Mouse (Mus musculus) right cerebral cortex, postnatal 4 days (tissue): ENCODE results near the gene Dedd.
"Not testable (repeated sequence)": the region's sequence is repeated elsewhere in the genome, so short reads cannot be mapped to it uniquely, and the experiment has no call there.

Source experiments
- DNase-seq: peaks from one replicate; pipeline ENCODE4 v3.0.0-alpha.2; 2022

Dedd gene

DNA sequence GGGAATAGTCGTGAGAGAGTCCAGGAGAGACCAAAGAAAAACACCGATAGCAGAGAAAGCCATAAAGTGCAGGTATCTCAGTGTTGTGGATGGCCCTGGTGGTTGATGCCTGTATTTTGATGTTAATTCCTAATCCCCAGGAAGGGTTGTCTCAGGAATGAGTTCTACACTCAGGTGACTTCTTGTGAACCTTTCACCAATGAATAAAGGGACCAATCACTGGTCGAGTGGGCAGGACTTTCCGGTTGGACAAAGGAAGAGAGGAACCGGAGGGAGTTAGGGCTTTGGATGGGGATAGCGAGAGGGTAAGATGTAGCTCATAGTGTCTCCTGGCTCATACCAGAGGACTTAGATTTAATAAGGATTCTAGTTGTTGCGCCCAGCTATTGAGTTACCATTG lies 9.2 kb upstream of the Dedd start:
- DNase-seq, result no peak

DNA sequence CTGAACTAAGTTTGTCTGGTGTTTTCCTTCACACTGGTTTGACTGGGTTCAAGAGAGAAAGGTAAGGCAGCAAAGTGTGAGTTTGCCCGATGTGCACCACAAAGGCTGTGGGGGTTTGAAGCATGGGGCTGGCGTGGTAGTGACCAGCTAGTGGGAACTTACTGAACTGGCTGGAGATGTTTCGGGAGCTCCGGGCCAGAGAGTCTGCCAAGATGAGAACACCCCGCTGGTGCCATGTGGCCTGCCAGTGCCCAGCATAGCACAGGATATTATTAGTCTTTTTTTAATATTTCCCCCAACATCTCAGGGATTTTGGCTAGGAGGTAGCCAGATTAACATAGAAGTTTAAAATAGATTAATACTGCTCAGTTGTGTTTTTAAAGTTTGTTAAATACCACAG lies 8.8 kb upstream of the Dedd start:
- no peak for DNase-seq

DNA sequence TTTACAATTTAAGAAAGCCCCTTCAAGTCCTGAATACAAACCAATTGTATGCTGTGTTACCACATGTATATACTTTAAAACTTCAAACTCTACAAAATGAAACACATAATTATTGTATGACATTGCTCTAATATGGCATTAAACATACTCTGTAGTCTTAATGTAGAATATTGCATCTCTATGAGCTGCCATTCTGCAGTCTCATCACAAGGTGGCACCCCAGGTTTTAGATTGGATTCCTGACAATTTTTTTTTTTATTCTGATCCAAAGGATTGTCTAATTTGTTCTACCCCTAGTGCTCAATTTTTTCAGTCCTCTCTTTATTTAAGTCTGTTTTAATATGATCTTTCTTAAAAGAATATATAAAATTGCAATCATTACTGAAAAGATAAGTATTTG lies 7.5 kb upstream of the Dedd start:
- DNase-seq, result no peak

GRCm38 (mm10) chr1:171322012-171322411 lies 6.9 kb upstream of the Dedd start:
- no peak for DNase-seq

GRCm38 (mm10) chr1:171325571-171325970 lies 3.4 kb upstream of the Dedd start:
- no peak for DNase-seq

DNA sequence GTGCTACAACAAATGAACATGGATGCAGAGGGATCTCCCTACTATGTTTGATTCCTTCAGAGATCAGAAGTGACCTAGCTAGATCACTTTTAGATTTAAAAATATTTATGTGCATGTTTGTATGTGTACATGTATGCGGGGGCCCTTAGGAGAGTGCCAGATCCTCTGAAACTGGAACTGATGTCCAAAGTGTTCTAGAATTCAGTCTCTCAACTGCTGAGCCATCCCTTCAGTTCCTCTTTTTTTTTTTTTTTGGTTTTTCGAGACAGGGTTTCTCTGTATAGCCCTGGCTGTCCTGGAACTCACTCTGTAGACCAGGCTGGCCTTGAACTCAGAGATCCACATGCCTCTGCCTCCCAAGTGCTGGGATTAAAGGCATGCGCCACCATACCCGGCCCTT lies 2.4 kb upstream of the Dedd start:
- DNase-seq, result not testable (repeated sequence)

- no peak for DNase-seq
These were observed 701 bp upstream of the Dedd start for GRCm38 (mm10) chr1:171328244-171328643.

- DNase-seq, result peak; percentile 81
These were observed 679 bp downstream of the Dedd start for GRCm38 (mm10) chr1:171329433-171330215.

GRCm38 (mm10) chr1:171330216-171330560 lies 1.2 kb downstream of the Dedd start:
- no peak for DNase-seq

DNA sequence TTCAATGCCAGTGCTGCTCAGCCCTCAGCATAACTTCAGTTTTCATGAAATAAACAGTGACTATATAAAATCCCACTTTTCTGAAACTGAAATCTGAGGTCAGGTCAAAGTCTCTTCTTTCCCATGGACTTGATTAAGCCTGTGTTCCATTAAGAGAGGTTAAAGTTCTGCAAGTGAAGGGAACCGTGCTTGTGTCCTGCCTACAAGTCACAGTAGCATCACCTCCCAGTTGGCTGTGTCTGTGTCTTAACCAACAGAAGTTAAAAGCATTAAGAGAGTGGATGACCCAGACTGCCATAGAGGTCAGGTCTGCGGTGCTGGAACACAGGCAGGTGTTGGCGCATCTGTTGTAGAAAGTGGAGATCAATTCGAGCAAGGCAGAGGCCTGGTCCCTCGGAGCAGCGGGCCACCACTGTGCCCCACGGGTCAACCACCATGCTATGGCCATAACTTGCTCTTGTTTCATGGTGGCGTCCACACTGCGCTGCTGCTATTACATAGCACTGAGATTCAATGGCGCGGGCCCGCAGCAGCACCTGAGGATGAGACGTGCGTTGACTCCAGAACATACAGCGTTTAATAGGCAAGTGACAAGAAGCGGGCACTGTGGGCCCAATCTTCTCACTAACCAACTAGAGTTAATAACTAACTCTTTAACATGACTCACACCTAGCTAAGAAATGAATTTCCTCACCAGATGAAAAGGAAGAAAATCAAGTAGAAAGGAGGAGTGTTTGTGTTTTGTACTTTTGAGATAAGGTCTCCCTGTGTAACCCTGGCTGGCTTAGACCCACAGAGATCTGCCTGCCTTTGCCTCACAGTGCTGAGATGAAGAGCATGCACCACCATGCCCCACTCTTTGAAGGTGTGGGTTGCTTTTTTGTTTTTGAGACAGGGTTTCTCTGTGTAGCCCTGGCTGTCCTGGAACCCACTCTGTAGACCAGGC lies 13.6 kb downstream of the Dedd start:
- no peak for DNase-seq

DNA sequence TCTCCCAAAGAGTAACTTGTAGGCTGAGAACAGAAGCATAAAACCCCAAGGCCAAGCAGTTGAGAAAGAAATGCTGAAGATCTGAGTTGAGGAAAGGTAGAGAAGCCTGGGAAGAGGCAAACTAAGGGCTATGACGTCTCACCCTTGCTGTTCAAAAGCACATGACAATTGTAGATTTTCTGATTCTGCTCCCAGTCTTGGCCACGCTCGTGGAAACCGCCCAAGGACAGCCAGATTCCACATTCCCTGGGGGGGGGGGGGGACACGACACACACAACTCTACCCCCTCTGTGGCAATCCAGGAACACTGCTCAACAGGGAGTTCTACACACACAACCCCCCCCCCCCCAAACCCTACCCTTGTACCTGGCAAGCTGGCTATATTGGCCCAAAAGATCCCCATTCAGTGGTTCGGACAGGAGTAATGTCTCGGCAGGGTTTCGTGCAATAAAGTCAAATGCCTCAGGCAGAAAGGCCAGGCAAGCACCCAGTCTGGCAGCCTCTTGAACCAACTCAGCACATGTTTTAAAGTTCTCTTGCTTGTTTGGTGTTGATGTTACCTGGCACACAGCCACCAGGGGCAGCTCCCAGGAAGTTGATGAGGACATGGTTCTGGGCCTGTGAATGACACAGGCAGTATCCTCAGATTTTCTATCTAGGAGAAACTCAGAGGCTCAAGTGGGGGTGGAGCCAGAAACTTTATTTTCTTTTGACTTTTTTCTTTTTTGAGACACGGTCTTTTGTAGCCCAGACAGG lies 15.2 kb downstream of the Dedd start:
- DNase-seq, result peak; percentile 18

DNA sequence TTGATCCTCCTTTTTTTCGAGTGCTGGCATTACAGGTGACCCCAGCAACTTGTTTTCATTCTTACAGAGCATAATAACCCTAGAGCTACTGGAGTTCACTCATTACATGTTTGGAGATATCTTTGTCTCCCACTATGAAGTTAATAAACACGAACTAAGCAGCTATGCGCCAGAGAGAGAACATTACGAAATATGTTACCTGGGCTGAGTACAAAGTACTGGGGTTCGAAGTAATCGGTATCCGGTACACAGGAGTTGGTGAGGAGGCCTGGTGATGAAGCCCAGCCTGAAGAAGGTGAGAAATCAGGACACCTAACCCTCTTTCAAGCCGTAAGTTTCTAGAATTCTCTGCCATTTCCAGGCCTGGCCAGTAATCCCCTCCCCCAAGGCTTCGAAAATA lies 15.8 kb downstream of the Dedd start:
- no peak for DNase-seq

DNA sequence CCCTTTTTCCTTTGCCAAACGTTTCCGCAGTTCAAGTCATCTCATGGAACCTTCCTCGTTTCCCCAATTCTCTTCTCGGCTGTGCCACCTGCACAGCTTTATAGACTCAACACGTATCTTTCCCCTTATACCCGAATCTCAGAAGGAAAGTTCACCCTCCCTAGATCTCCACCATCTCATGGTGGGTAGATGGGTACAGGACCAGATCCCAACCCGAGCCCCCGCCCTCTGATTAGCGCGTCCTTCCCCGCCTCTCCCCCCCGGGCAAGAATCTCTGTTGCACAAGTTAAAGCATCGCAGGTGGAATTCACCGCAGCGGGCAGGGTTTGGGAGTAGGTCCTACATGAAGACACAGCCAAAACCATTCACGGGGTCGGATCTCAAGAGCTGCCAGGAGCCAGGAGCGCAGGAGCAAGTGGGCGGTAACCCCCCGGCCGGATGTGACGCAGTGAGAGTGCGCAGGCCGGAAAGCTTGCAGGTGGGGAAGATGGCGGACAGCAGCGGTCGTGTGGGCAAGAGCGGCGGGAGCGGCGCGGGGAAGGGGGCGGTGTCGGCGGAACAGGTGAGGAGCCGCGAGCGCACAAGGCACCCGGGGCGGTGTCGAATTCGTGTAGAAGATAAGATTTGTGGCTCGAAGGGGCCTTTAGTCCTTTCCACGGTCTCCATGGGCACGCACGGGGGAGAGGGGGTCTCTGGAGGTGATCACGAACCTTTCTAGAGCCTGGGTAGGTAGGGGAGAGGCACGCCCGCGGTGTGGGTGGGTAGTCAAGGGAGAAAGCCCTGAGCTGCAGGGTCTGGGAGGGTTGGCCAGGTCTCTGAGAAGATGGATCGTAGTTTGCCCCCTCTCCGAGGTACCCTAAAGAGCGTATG lies 16.5 kb downstream of the Dedd start, which contains the start of the genes Nit1 and Pfdn2:
TSS of gene Nit1 (minus strand) at position 422 of the 870 bp plus-strand sequence.
TSS of gene Pfdn2 (plus strand) at position 446 of the 870 bp plus-strand sequence.
- peak; percentile 91 for DNase-seq

GRCm38 (mm10) chr1:171346095-171346450 lies 17.1 kb downstream of the Dedd start:
- no peak for DNase-seq

DNA sequence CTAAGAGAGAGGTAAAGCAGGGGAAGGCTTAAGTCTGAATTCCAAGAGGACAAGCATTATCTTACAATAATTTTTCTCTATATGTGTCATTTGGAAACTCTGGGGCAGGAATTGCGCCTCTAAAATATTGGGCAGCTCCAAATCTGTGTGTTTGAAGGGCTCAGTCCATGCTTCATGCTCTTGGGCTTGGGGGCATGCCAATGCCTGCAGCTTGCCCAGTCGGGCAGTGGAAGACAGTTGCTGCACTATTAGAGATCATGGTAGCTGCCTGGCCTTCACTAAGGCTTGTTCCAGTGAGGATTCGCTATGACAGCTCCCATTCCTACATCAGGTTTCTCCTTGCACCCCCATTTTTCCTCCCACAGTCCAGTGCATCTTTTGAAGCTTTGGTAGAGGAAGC lies 19.7 kb downstream of the Dedd start:
- DNase-seq, result no peak

DNA sequence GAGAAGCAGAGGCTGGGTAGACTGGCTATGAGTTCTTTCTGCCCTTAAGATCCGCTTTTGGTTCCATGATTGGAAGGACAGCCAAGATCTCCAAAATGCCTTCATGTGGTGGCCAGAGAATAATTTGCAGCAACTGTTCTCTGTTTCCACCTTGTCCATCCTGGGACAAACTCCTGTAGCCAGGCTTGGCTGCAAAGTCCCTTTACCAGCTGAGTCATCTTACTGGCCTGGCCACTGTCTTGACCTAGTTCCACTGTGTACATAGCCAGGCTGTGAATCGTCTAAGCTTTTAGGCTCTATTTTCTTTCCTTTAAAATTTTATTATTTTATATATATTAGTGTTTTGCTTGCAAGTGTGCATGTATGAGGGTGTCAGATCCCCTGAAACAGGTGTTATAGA lies 20.3 kb downstream of the Dedd start:
- no peak for DNase-seq

GRCm38 (mm10) chr1:171355812-171356340 lies 26.9 kb downstream of the Dedd start:
- DNase-seq, result no peak

DNA sequence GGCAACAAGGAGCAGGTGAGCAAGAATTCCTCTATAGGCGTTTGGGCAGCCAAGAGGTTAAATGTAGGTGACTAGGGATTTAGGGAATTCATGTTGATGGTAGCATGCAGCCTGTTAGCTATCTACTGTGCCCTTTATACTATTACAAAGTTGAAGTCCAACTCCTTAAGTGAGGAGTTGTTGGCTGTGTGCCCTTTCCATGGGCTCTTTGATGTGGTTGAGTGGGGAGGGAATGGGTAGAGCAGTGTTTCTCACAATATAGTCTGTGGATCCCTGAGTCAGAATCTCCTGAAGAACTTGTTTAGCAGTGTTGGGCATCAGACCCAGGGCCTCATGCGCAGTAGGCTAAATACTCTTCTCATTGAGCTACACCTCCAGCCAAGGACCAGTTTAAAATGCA lies 27.9 kb downstream of the Dedd start:
- no peak for DNase-seq

- DNase-seq, result no peak
These were observed 29.5 kb downstream of the Dedd start for GRCm38 (mm10) chr1:171358421-171358820.

DNA sequence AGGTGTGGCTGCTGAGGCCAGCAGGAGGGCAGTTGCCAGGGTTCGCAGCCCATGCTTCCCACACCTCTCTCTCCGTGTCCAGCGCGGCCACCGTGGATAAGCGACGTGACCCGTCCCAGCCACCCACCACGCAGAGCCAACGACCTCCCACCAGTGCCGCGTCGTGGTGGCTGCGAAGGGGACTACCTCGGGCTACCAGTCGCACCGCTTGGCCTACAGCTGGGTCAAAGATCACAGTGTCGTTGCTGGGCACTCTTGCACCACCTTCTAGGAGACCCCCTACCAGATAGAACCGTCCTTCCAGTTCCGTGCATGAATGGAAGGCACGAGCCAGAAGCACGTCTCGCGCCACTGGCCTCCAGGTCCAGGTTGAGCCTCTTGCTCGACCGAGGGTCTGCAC lies 31.3 kb downstream of the Dedd start:
- peak; percentile 43 for DNase-seq

DNA sequence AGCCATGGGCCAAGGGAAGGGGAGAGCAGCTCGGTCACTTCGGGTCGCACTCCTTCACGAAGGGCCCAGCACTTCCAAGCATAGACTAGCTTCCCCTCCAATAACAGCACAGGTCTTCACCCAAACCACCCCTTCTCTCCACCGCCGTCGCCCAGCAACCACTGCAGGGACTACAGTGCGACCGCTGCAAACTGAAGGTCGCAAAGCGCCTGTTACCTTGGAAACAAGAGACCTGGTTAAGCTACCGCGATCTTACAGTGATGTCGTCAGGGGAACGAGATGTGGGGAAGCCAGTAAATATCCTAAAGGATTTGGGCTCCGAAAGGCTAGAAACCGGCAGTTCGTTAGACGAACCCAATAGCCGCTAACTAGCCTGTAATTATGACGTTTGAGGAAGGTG lies 31.7 kb downstream of the Dedd start, which contains the start of gene Klhdc9:
TSS of gene Klhdc9 (minus strand) at position 143 of the 400 bp plus-strand sequence.
- DNase-seq, result peak; percentile 86
